Mouse (Mus musculus): ENCODE measurements at regions not wholly inside any gene's neighbourhood (a gene's known extent, or its start where the extent isn't known, plus 50 kb on each side); places are given as distances from the start of the nearest gene placed in this dataset.

- no peak for DNase-seq (ENCODE audit: inconsistent ontology term)
These were observed 194.6 kb upstream of the Sox9 start for GRCm38 (mm10) chr11:112587386-112587785.

- no peak for DNase-seq (ENCODE audit: inconsistent ontology term)
These were observed 193.9 kb upstream of the Sox9 start for GRCm38 (mm10) chr11:112588088-112588487.

GRCm38 (mm10) chr11:112590214-112590613 lies 191.8 kb upstream of the Sox9 start:
- DNase-seq (ENCODE audit: inconsistent ontology term) = no peak

GRCm38 (mm10) chr11:112592411-112593020 lies 189.5 kb upstream of the Sox9 start:
- peak; percentile 29 for DNase-seq (ENCODE audit: inconsistent ontology term)

- no peak for DNase-seq (ENCODE audit: inconsistent ontology term)
These were observed 188.2 kb upstream of the Sox9 start for GRCm38 (mm10) chr11:112593821-112594220.

- no peak for DNase-seq (ENCODE audit: inconsistent ontology term)
These were observed 174.7 kb upstream of the Sox9 start for GRCm38 (mm10) chr11:112607359-112607758.

GRCm38 (mm10) chr11:112609277-112609676 lies 172.7 kb upstream of the Sox9 start:
- DNase-seq (ENCODE audit: inconsistent ontology term) = peak; percentile 53

- DNase-seq (ENCODE audit: inconsistent ontology term) = no peak
These were observed 171.0 kb upstream of the Sox9 start for GRCm38 (mm10) chr11:112611073-112611472.

GRCm38 (mm10) chr11:112615629-112616028 lies 166.4 kb upstream of the Sox9 start:
- DNase-seq (ENCODE audit: inconsistent ontology term) = peak; percentile 53

GRCm38 (mm10) chr11:112616942-112617341 lies 165.1 kb upstream of the Sox9 start:
- DNase-seq (ENCODE audit: inconsistent ontology term) = no peak

GRCm38 (mm10) chr11:112620916-112621315 lies 161.1 kb upstream of the Sox9 start:
- DNase-seq (ENCODE audit: inconsistent ontology term) = peak; percentile 31

GRCm38 (mm10) chr11:112621385-112622120 lies 160.5 kb upstream of the Sox9 start:
- peak; percentile 75 for DNase-seq (ENCODE audit: inconsistent ontology term)

- DNase-seq (ENCODE audit: inconsistent ontology term) = no peak
These were observed 132.7 kb upstream of the Sox9 start for GRCm38 (mm10) chr11:112649298-112649697.

GRCm38 (mm10) chr11:112657410-112658159 lies 124.4 kb upstream of the Sox9 start:
- DNase-seq (ENCODE audit: inconsistent ontology term) = peak; percentile 90

GRCm38 (mm10) chr11:112659911-112660310 lies 122.1 kb upstream of the Sox9 start:
- no peak for DNase-seq (ENCODE audit: inconsistent ontology term)

GRCm38 (mm10) chr11:112661426-112661825 lies 120.6 kb upstream of the Sox9 start:
- no peak for DNase-seq (ENCODE audit: inconsistent ontology term)

- no peak for DNase-seq (ENCODE audit: inconsistent ontology term)
These were observed 114.7 kb upstream of the Sox9 start for GRCm38 (mm10) chr11:112667311-112667710.

GRCm38 (mm10) chr11:112672086-112672485 lies 109.9 kb upstream of the Sox9 start:
- no peak for DNase-seq (ENCODE audit: inconsistent ontology term)

GRCm38 (mm10) chr11:112690047-112690446 lies 92.0 kb upstream of the Sox9 start:
- DNase-seq (ENCODE audit: inconsistent ontology term) = no peak

- DNase-seq (ENCODE audit: inconsistent ontology term) = no peak
These were observed 75.9 kb upstream of the Sox9 start for GRCm38 (mm10) chr11:112706091-112706490.

- DNase-seq (ENCODE audit: inconsistent ontology term) = peak; percentile 34
These were observed 73.8 kb upstream of the Sox9 start for GRCm38 (mm10) chr11:112708119-112708730.

- DNase-seq (ENCODE audit: inconsistent ontology term) = peak; percentile 72
These were observed 70.4 kb upstream of the Sox9 start for GRCm38 (mm10) chr11:112711656-112712055.
